Mouse (Mus musculus): ENCODE results near the gene Myo1e. TPM values are rescaled to one million over a fixed set of nuclear protein-coding genes. Genes with fewer than 3 reads are reported as not detected.
A peak's percentile ranks its signal among the peaks of the same experiment; 100 is the strongest.

Gene Myo1e
- 0.94 TPM in 1 of 2 replicates, not detected in the other for total RNA-seq (2014; fragmentation: Nextera tagmentation)
- total RNA-seq (2017), result 0.17 and 0.21 TPM in 2 replicates

- peak; percentile 88 for ATAC-seq (replicated peaks; ENCODE audit: poor library complexity, severe bottlenecking)
These were observed at the start of gene Myo1e for GRCm38 (mm10) chr9:70207151-70207831. Gene Myo1e, plus strand, starts transcription at chr9:70207350.

- ATAC-seq (replicated peaks; ENCODE audit: poor library complexity, severe bottlenecking), result no peak
These were observed 47.1 kb upstream of the Myo1e start for GRCm38 (mm10) chr9:70160071-70160470.

GRCm38 (mm10) chr9:70168973-70169372, 38.2 kb upstream of the Myo1e start:
- no peak for ATAC-seq (replicated peaks; ENCODE audit: poor library complexity, severe bottlenecking)

- ATAC-seq (replicated peaks; ENCODE audit: poor library complexity, severe bottlenecking), result peak; percentile 35
These were observed 32.8 kb upstream of the Myo1e start for GRCm38 (mm10) chr9:70174291-70174848.

- ATAC-seq (replicated peaks; ENCODE audit: poor library complexity, severe bottlenecking), result no peak
These were observed 32.3 kb upstream of the Myo1e start for GRCm38 (mm10) chr9:70174896-70175295.

GRCm38 (mm10) chr9:70176291-70176690, 30.9 kb upstream of the Myo1e start:
- no peak for ATAC-seq (replicated peaks; ENCODE audit: poor library complexity, severe bottlenecking)

- ATAC-seq (replicated peaks; ENCODE audit: poor library complexity, severe bottlenecking), result no peak
These were observed 25.4 kb upstream of the Myo1e start for GRCm38 (mm10) chr9:70181719-70182118.

GRCm38 (mm10) chr9:70182639-70183038, 24.5 kb upstream of the Myo1e start:
- peak; percentile 25; the same call in 1 of the 2 replicates for ATAC-seq (replicated peaks; ENCODE audit: poor library complexity, severe bottlenecking)

GRCm38 (mm10) chr9:70192336-70192735, 14.8 kb upstream of the Myo1e start:
- ATAC-seq (replicated peaks; ENCODE audit: poor library complexity, severe bottlenecking), result no peak

- ATAC-seq (replicated peaks; ENCODE audit: poor library complexity, severe bottlenecking), result peak; percentile 17; the same call in 1 of the 2 replicates
These were observed 12.5 kb upstream of the Myo1e start for GRCm38 (mm10) chr9:70194622-70195021.

- ATAC-seq (replicated peaks; ENCODE audit: poor library complexity, severe bottlenecking), result no peak
These were observed 10.0 kb upstream of the Myo1e start for GRCm38 (mm10) chr9:70196956-70197659.

- ATAC-seq (replicated peaks; ENCODE audit: poor library complexity, severe bottlenecking), result no peak
These were observed 9.2 kb upstream of the Myo1e start for GRCm38 (mm10) chr9:70197992-70198391.

- ATAC-seq (replicated peaks; ENCODE audit: poor library complexity, severe bottlenecking), result peak; percentile 60
These were observed 4.4 kb upstream of the Myo1e start for GRCm38 (mm10) chr9:70202753-70203152.

GRCm38 (mm10) chr9:70203267-70204076, 3.7 kb upstream of the Myo1e start:
- no peak for ATAC-seq (replicated peaks; ENCODE audit: poor library complexity, severe bottlenecking)

GRCm38 (mm10) chr9:70207981-70208521, 901 bp downstream of the Myo1e start:
- no peak for ATAC-seq (replicated peaks; ENCODE audit: poor library complexity, severe bottlenecking)

GRCm38 (mm10) chr9:70208751-70209150, 1.6 kb downstream of the Myo1e start:
- no peak for ATAC-seq (replicated peaks; ENCODE audit: poor library complexity, severe bottlenecking)

- ATAC-seq (replicated peaks; ENCODE audit: poor library complexity, severe bottlenecking), result no peak
These were observed 2.3 kb downstream of the Myo1e start for GRCm38 (mm10) chr9:70209296-70210049.

GRCm38 (mm10) chr9:70211638-70212037, 4.5 kb downstream of the Myo1e start:
- no peak for ATAC-seq (replicated peaks; ENCODE audit: poor library complexity, severe bottlenecking)

GRCm38 (mm10) chr9:70216517-70216916, 9.4 kb downstream of the Myo1e start:
- no peak for ATAC-seq (replicated peaks; ENCODE audit: poor library complexity, severe bottlenecking)

Measured in granulocyte monocyte progenitor cell, adult 5-6 weeks (primary cell).